Mouse (Mus musculus) spleen, postnatal 10 days (tissue): Measurements from ENCODE around the gene Kctd17.

Source experiments
- DNase-seq, 2 experiments: peaks; one replicate each; pipeline ENCODE4 v3.0.0; 2021 to 2022; ENCODE audit warnings: low spot score in 2 of 2

Gene Kctd17

GRCm38 (mm10) chr15:78447746-78448535 lies 19.6 kb downstream of the Kctd17 start:
- peak; percentile 96 to 97 for DNase-seq

- no peak for DNase-seq
Measured at GRCm38 (mm10) chr15:78449131-78449530, 20.8 kb downstream of the Kctd17 start.

GRCm38 (mm10) chr15:78449694-78450418 lies 21.5 kb downstream of the Kctd17 start:
- DNase-seq: peak in 1 of 2 experiments; percentile 55

DNA sequence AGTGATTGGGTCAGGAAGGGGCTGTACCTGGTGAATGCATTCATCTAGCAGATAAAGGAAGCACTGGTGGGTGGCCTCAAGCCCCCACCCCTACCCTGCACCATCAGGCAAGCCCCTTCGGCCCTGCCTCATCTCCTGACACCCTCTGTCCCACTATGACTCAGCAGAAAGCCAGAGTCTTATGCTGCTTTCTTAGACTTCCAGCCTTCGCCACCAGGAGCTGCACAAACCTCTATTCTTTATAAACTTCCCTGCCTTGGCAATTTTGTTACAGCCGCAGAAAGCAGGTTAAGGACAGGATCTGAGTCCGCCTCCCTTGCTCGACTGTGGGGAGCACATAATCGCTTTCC lies 22.0 kb downstream of the Kctd17 start:
- no peak for DNase-seq

GRCm38 (mm10) chr15:78451201-78451600 lies 22.8 kb downstream of the Kctd17 start:
- DNase-seq: no peak

- no peak for DNase-seq
Measured at GRCm38 (mm10) chr15:78452929-78453328, 24.6 kb downstream of the Kctd17 start.

DNA sequence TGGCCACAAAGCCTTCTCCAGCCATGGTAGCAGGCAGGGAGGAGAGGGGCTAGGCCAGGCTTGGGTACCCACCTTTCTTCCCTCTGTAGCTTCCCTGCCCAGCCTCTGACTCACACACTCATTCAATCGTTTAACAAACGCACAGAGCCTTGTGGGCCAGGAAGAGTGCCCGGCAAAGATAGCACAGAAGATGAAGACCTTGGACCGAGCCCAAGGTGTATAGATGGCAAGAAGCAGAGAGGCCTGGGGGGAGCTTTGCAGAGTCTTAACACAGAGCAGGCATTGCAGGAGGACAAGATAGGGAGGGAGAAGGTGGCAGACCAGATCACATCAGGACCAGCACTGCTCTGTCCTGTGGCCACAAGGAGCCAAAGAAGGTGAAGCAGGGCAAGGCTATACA lies 26.8 kb downstream of the Kctd17 start:
- DNase-seq: no peak

DNA sequence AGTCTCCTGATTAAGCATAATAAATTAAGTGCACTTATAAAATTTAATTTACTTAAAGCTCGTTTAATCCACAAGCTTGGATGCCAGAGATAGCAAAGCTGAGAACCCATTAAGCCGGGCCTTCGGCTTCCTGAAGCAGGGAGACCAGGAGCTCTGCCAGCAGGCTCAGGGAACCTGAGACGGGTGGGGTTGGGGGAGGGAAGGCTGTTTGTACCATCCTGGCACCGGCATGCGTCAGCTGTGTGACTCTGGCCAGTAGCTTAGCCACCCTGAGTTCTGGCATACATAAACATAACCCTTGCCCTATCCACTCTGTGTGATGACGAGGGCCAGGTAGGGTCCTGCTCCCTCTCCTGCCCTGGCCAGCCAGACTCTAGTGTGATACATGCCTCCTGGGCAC lies 27.7 kb downstream of the Kctd17 start:
- no peak for DNase-seq

GRCm38 (mm10) chr15:78457193-78457592 lies 28.8 kb downstream of the Kctd17 start:
- DNase-seq: no peak

- no peak for DNase-seq
Measured at GRCm38 (mm10) chr15:78462981-78463380, 34.6 kb downstream of the Kctd17 start.

DNA sequence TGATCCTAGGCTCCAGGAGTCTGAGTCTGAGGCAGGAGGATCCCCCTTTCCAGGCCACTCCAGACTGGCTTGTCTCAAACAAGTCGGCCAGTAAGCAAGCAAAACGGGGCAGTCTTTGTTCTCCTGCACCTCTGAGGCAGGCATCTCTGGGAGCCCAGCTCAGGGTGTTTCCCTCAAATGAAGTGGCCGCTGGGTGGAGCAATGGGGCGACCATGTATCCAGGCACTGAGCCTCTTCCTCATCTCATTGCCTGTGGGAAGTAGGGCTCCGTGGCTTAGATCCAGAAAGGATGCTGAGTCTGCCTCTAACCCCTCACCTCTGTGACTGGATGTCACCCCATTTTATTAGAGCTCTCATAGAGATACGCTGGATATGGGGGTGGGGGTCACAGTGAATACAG lies 38.4 kb downstream of the Kctd17 start:
- no peak for DNase-seq

GRCm38 (mm10) chr15:78467570-78467969 lies 39.2 kb downstream of the Kctd17 start:
- no peak for DNase-seq

DNA sequence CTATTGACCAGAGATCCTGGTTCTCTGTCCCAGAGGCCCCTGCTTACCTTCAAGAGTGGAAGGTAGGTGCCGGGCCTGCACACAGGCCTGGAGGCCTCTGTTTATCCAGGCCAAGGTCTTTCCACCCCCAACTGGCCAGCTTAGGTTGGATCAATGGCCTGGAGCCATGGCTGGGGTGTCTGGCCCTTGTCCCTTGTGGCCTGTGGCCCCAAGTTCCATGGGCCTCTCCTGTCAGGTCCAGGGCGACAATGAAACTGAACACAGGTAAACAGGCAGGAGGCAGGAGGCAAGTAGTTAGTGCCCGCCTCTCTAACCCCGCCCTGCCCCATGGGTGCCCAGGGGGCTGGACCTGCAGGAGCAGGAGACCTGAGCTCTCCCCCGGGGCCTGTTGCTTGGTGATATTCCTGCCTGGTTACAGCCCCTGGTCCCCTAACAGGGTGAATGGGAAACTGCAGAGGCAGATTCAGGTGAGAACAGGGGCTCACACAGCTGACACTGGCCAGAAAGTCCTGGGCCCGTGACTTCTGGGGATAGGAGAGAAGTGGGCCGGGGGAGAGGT lies 40.1 kb downstream of the Kctd17 start, which contains the start of gene Tmprss6:
TSS of gene Tmprss6 (minus strand) at position 256 of the 559 bp plus-strand sequence.
- no peak for DNase-seq

- DNase-seq: no peak
Measured at GRCm38 (mm10) chr15:78470495-78471276, 42.3 kb downstream of the Kctd17 start.

- DNase-seq: no peak
Measured at GRCm38 (mm10) chr15:78471902-78472301, 43.5 kb downstream of the Kctd17 start.

GRCm38 (mm10) chr15:78473442-78473841 lies 45.1 kb downstream of the Kctd17 start:
- no peak for DNase-seq

DNA sequence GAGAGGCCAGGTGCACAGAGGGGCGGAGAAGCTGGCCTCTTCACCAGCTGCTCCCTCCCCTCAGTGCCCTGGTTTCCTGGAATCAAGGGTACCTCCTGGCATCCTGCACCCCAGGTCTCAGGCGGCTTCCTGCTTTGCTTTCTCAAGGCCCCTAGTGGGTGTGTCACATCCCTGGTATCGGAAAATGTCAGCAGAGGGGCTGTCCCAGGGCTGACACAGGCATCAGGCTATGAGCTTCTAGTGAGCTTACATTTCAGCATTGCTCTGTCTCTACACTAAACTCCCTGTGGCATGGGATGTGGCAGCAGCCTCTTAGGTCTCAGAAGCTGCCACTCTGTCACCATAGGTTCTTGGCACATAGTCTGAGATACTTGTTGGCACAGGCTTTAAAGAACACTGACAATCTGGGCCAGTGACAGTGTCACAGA lies 47.3 kb downstream of the Kctd17 start:
- no peak for DNase-seq

DNA sequence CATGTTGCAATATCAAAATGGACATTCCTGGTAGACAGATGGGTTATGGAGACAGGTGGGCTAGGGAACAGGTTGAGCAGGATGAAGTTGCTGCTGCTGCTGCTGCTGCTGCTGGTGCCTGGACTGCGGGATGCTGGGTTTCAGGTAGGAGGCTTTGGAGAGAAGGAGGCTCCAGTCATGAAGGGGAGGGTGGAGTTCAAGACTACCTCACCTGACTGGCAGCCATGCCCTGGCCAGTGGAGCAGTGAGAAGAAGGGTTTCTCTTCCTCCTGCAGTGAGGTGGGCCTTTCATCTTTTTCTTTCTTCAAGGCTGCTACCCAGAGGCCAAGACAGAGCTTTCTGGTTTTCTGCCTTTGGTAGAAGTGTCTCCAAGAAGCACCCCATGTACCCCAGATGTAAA lies 48.5 kb downstream of the Kctd17 start:
- DNase-seq: no peak

DNA sequence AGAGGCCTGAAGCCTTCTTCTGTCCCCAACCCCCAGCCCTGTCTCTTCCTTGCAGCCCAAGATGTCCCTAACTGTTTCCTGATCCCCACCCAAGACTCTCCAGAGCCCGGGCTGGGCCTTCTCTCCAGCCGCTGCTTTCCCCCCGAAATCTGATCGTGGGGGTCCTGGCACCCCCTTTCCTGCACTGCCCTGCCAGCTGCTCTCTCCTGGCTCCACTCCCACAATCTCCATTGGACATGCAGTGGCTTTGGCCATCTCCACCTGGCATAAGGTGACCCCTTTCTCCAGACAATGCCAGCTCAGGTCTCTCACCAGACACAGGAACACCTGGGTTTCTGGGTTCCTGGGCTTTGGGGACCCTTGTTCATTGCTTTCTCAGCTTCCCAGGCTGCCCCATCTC lies 49.7 kb downstream of the Kctd17 start:
- no peak for DNase-seq

DNA sequence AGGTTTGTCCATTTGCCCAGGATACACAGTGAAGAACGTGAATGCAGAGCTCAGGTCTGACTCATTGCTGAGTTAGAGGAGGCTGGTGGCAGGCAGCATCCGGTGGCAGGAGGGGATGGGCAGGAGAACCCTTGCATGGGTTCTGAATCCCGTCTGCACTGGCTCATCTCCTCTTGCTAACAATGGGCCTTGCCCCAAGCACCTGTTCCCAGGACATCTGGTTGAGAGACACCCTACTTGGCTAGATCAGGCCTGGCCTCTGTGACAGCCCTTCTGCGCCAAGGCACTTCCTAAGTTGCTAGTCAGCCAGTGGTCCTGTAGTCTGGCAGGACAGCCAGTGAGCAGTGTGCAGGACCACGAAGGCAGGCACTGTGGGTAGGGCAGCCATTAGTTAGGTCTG lies 51.1 kb downstream of the Kctd17 start:
- no peak for DNase-seq

- DNase-seq: no peak
Measured at GRCm38 (mm10) chr15:78480111-78480510, 51.7 kb downstream of the Kctd17 start.

- DNase-seq: no peak
Measured at GRCm38 (mm10) chr15:78480991-78481390, 52.6 kb downstream of the Kctd17 start.
